Mouse (Mus musculus) cerebellum, adult 2 months (tissue): ENCODE measurements at regions not wholly inside any gene's neighbourhood (a gene's known extent, or its start where the extent isn't known, plus 50 kb on each side); places are given as distances from the start of the nearest gene placed in this dataset.

ENCODE experiments used
- DNase-seq, 2 experiments: peaks; one replicate each; pipeline ENCODE4 v3.0.0; 2021
- H3K27ac ChIP-seq: fragments of 200-500 bp; 2 replicates; pipeline ENCODE4 v1.5.1; 2012; ENCODE audit warnings: low read length, control low read depth, inconsistent platforms; ENCODE audit not compliant: insufficient read depth
- H3K27me3 ChIP-seq: fragments of 200-500 bp; 2 replicates; pipeline ENCODE4 v1.6.1; 2012; ENCODE audit warnings: inconsistent platforms, mild to moderate bottlenecking, low read length, moderate library complexity; ENCODE audit not compliant: control insufficient read depth, insufficient read depth
- H3K4me1 ChIP-seq: fragments of 200-500 bp; 2 replicates; pipeline ENCODE4 v1.6.1; 2011; ENCODE audit warnings: low read length; ENCODE audit not compliant: control insufficient read depth, insufficient read depth
- H3K4me3 ChIP-seq: fragments of 200-500 bp; replicated peaks from 2 replicates; pipeline ENCODE3; 2011; ENCODE audit warnings: mild to moderate bottlenecking, low read depth, low read length, control low read depth; ENCODE audit not compliant: insufficient read depth
- CTCF ChIP-seq: fragments of 200-500 bp; IDR thresholded peaks from 2 replicates; pipeline ENCODE4 v1.5.1; 2011; ENCODE audit warnings: low read depth, mild to moderate bottlenecking, control low read depth, low read length, moderate library complexity, borderline replicate concordance; ENCODE audit not compliant: insufficient read depth
- POLR2A ChIP-seq: fragments of 200-500 bp; IDR thresholded peaks from 2 replicates; pipeline ENCODE4 v1.6.1; 2011; ENCODE audit warnings: low read length, control low read depth, borderline replicate concordance; ENCODE audit not compliant: insufficient read depth
- WGBS: fragments of 180-500 bp; shearing (Covaris S2); methylation state at CpG from one replicate; pipeline ENCODE4 v1.1.7; 2018; 5-methylcytosine and 5-hydroxymethylcytosine counted together

DNA sequence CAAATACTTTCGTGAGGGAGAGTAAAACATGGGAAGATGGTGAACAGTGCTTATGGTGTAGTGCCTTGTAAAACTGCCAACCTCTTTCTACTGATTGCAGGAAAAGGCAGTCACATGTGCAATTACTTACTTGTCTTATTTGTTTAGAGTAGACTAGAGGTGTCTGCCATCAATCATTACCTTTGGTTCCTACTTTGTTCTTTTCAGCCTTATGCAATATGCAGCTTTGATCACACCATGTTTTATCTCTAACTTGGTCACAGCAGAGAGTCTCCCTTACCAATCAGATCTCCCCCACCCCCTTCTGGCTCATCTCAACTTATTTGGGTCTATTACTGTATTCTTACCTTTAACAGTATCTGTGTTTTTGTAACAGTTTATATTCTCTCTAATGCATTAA lies 1043.2 kb downstream of the Car8 start:
- DNase-seq: no peak
- WGBS: 89% methylated on average over 1 of the region's 1 CpGs
- no peaks in the 10 kb centered on the region for H3K27me3 ChIP-seq
- no peak overlapping the region for H3K27ac ChIP-seq
- H3K4me1 ChIP-seq: no peaks in the 10 kb centered on the region
- no peak overlapping the region for H3K4me3 ChIP-seq
- TF ChIP-seq POLR2A (no peak), CTCF (no peak)

DNA sequence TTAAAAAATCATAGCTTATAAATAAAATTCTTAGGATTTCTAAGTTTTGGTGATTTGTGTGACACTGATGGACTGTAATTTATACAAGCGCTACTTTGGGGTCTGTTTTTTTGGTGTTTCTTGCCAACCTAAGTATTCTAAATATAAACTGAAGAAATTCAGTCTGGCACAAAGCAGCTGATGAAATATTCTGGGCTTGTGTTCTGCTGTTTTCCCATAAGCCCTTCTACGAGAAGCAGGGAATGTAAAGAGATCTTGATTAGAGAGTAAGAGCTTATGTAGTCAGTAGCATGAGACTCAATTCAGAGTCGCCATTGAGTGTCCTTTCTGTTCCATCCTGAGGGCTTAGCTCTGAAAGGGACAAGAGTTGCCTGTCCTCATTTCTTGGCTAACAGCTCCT lies 1046.9 kb downstream of the Car8 start:
- no peaks in the 10 kb centered on the region for H3K4me1 ChIP-seq
- H3K27me3 ChIP-seq: no peaks in the 10 kb centered on the region
- TF ChIP-seq CTCF (no peak), POLR2A (no peak)
- no peak overlapping the region for H3K27ac ChIP-seq
- H3K4me3 ChIP-seq: no peak overlapping the region
- DNase-seq: no peak
- 47% methylated on average over 3 of the region's 3 CpGs for WGBS

DNA sequence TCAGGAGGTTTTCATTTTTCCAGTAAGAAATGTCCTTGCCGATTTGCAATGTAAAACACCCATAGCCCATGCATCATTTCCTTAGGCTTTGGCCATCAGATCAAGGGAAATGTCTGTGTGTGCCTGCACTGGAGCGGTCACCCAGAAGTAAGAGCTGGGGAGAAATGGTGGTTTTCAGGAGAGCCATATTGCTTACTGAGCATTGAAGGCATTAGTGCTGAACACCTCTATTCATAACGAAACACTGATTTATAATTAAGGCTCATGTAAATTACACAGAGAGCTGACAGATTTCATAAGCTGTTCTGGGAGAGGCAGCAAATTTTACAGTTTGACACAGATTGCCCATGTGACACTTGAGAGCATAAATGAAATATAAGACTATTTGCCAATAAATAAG lies 1047.6 kb downstream of the Car8 start:
- Histone ChIP-seq H3K27ac (no peak overlapping the region), H3K4me1 (no peaks in the 10 kb centered on the region), H3K27me3 (no peaks in the 10 kb centered on the region), H3K4me3 (no peak overlapping the region)
- DNase-seq: no peak
- WGBS: 43% methylated on average over 3 of the region's 3 CpGs
- no peak for TF ChIP-seq CTCF
- no peak for TF ChIP-seq POLR2A

DNA sequence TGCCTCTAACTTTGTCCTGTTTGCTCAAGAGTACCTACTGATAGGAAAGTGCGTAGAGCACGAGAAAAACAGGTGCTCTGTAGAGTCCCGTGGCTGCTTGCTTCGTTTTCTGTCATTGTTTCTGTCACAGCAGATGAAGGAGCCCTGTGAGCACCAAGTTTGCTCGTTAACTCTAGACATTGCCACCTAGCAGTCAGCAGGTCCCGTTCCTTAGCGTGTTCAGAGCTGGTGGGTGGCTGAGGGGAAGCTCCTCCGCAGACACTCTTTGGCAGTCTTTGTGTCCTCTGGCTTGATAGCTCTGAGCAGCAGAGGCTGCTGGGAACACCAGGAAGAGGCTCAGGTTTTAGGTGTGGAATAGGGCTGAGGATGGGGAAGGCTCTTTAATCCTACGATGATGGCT lies 1063.8 kb downstream of the Car8 start:
- no peak overlapping the region for H3K27ac ChIP-seq
- H3K27me3 ChIP-seq: no peaks in the 10 kb centered on the region
- 81% methylated on average over 9 of the region's 9 CpGs for WGBS
- TF ChIP-seq POLR2A (no peak), CTCF (no peak)
- H3K4me1 ChIP-seq: no peaks in the 10 kb centered on the region
- no peak for DNase-seq
- H3K4me3 ChIP-seq: no peak overlapping the region

DNA sequence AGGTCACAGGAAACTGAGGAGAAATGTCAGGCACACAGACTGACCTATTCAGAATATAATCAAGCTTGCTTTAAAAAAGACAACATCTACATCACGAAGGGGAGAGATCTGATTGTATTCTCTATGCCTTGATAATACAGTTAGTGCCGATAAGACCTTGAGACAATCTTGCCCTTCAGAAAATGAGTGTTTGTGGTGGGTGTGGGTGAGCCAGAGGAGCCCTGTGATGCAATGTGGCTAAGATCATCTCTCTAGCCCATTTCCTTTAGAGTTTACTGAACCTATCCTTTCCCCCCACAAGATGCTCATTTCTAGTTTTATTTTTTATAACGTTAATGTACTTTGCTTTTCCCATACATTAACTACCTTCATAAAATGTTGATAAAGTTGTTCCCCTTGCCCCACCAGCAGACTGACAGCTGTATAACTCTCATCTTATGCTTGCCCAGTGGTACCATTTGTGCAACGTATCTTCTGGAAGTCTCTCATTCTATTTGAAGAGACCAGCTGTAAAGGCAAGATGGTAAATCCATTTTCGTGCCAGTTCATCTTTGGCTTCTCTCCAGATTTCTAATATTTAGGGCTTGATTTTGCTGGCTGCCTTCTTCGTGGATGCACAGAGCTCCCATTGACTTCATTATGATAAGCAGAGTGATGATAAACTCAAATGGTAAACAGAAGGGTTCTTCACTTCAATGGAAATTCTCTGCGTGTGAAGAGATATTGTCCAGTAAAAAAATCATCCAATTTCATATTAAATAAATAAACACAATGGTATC lies 1066.1 kb downstream of the Car8 start:
- no peak overlapping the region for H3K27ac ChIP-seq
- DNase-seq: no peak
- TF ChIP-seq CTCF: no peak
- no peak for TF ChIP-seq POLR2A
- WGBS: 44% methylated on average over 7 of the region's 7 CpGs
- no peaks in the 10 kb centered on the region for H3K4me1 ChIP-seq
- no peaks in the 10 kb centered on the region for H3K27me3 ChIP-seq
- no peak overlapping the region for H3K4me3 ChIP-seq

DNA sequence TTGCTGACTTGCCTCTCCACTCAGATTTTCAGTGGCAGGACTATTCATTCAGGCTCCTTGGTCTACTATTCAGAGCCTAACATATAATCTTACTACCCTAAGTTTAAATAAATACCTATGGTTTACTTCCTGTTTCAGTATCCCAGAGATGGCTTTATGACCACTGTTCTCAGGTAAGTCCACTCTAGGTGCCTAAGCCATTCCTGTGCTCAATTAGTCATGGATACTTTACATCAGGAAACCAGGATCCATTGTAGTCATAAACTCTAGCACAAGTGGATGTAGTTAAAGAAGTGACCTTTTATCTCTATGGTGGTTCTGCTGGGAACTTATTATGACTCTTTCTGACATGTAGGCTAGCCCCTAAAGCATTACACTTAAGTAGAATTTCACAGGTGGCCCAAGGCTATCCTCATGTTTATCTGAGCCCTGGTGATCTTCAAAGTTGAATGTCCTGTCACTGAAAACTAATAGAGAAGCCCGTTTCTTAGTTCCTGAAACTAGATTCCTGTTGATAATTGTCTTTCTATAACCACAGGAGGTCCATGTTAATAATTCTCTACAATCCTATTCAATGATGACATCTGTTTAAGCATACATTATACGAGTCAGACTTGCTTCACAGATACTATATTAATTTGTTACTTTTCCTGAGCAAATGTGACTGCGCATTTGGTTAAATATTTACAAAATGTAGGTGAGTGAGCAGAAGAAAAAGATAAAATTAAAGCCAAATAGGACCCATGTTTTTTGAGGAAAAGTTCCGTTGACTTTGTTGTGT lies 1067.0 kb downstream of the Car8 start:
- Histone ChIP-seq H3K27ac (no peak overlapping the region), H3K27me3 (no peaks in the 10 kb centered on the region), H3K4me3 (no peak overlapping the region), H3K4me1 (no peaks in the 10 kb centered on the region)
- no peak for TF ChIP-seq CTCF
- no peak for TF ChIP-seq POLR2A
- 86% methylated on average over 4 of the region's 4 CpGs for WGBS
- no peak for DNase-seq

DNA sequence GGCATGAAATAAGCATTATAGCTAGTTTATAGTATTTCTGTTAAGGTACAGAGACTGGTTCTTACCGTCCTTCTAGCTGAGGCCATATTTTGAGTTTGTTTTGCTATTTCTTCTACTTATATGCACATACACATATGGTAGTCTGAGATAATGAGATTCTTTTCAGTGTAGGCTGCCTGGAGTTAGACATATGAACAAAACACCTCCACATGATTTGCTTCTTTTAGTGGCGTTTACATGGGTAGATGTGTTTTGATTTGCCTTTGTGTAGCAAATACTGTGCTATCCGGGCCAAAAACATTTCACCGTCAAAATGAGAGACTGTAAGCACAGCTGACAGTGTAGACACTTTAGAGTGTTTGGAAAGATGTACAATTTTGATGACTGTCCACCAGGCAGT lies 1077.4 kb downstream of the Car8 start:
- DNase-seq: no peak
- WGBS: 86% methylated on average over 4 of the region's 4 CpGs

DNA sequence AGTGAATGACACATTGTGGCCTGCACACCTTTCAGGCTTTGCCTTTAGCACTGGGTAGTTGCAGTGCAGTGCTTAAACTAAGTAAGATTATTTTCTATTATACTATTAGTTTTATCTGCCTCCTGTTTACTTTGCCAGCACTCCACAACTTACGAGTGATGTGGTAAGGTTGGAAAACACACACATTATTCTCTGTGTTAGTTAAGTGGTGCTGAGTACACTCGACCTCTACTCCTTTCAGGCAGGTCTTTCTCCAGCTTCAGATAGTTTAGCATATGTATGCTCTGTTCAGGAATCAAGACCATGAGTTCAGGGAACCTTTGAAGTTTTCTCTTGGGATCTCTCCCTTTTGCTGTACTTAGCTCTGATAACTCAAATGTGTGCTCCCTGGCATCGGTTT lies 1081.0 kb downstream of the Car8 start:
- Histone ChIP-seq H3K27me3 (no peaks in the 10 kb centered on the region), H3K4me3 (no peak overlapping the region), H3K4me1 (no peaks in the 10 kb centered on the region), H3K27ac (no peak overlapping the region)
- no peak for TF ChIP-seq POLR2A
- no peak for TF ChIP-seq CTCF
- DNase-seq: no peak
- 73% methylated on average over 3 of the region's 3 CpGs for WGBS

More for the DNA sequence above, 1077.4 kb downstream of the Car8 start:
- H3K27ac ChIP-seq: no peak overlapping the region
- H3K4me3 ChIP-seq: no peak overlapping the region
- no peaks in the 10 kb centered on the region for H3K4me1 ChIP-seq
- TF ChIP-seq POLR2A (no peak), CTCF (no peak)
- no peaks in the 10 kb centered on the region for H3K27me3 ChIP-seq

DNA sequence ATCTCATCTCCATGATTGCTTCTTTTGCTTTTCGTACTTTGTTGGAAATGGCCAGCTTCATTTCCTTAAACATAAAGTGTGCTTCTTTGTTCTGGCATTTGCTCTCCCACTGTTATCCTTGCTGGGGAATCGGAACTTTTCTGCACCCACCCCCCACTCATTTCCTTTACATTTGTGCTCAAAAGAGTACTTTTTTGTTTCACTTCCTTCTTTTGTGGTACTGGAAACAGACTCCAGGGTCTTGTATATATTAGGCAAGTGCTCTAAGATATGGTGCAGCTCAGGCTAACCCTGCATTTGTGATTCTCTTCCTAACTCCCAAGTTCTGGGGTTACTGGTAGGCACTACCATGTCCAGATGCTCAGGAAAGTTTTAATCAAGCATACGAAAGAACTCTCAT lies 1084.6 kb downstream of the Car8 start:
- Histone ChIP-seq H3K4me3 (no peak overlapping the region), H3K4me1 (no peaks in the 10 kb centered on the region), H3K27me3 (no peaks in the 10 kb centered on the region), H3K27ac (no peak overlapping the region)
- no peak for TF ChIP-seq CTCF
- no peak for TF ChIP-seq POLR2A
- no peak for DNase-seq
- WGBS: 47% methylated on average over 3 of the region's 3 CpGs
